Mouse (Mus musculus) midbrain, embryonic 11.5 days (tissue): ENCODE results near the gene Sema6d. TPM values are rescaled to one million over a fixed set of nuclear protein-coding genes. Genes with fewer than 3 reads are reported as not detected.

Source experiments
- ATAC-seq: fragments of 200-750 bp; cut with Nextera tagmentation; 2 replicates; pipeline ENCODE4 v1.8.0; 2017; ENCODE audit warnings: moderate TSS enrichment, moderate library complexity; ENCODE audit not compliant: low FRiP score
- DNase-seq: peaks from one replicate; pipeline ENCODE4 v3.0.0; 2015; ENCODE audit warnings: low spot score; ENCODE audit errors: missing footprints
- H3K27ac ChIP-seq: fragments of 300-500 bp; sonication (generic); 2 replicates; pipeline ENCODE4 v1.5.1; 2014; ENCODE audit warnings: low read depth, low read length
- H3K27me3 ChIP-seq: fragments of 300-500 bp; sonication (generic); 2 replicates; pipeline ENCODE4 v1.6.1; 2014; ENCODE audit warnings: mild to moderate bottlenecking, low read length, moderate library complexity, mixed read lengths; ENCODE audit not compliant: control insufficient read depth, insufficient read depth
- H3K36me3 ChIP-seq: fragments of 300-500 bp; sonication (generic); 2 replicates; pipeline ENCODE4 v1.6.1; 2014; ENCODE audit warnings: mild to moderate bottlenecking, low read length, moderate library complexity, mixed read lengths; ENCODE audit not compliant: control insufficient read depth, insufficient read depth
- H3K4me1 ChIP-seq: fragments of 300-500 bp; sonication (generic); 2 replicates; pipeline ENCODE4 v1.6.1; 2014; ENCODE audit warnings: low read length; ENCODE audit not compliant: control insufficient read depth, insufficient read depth
- H3K4me2 ChIP-seq: fragments of 300-500 bp; sonication (generic); 2 replicates; pipeline ENCODE4 v1.6.1; 2014; ENCODE audit warnings: mild to moderate bottlenecking, moderate library complexity
- H3K4me3 ChIP-seq: fragments of 300-500 bp; sonication (generic); 2 replicates; pipeline ENCODE4 v1.5.1; 2014; ENCODE audit warnings: low read depth, low read length
- H3K9ac ChIP-seq: fragments of 300-500 bp; sonication (generic); 2 replicates; pipeline ENCODE4 v1.6.1; 2014; ENCODE audit warnings: low read length
- H3K9me3 ChIP-seq: fragments of 300-500 bp; sonication (generic); 2 replicates; pipeline ENCODE4 v1.6.1; 2016; ENCODE audit warnings: low read length; ENCODE audit not compliant: control insufficient read depth
- WGBS: fragments of 180-500 bp; shearing (Covaris S2); extraction: QIAGEN DNeasy Blood & Tissue Kit; methylation state at CpG from one replicate; pipeline ENCODE4 v1.1.7; 2014; 5-methylcytosine and 5-hydroxymethylcytosine counted together
- polyA plus RNA-seq: library from polyadenylated mRNA; unstranded; fragments of >200 nt; fragmentation: Nextera tagmentation; extraction: Ambion mirVana; gene quantifications from 2 replicates; pipeline ENCODE4 v1.2.1, GENCODE M21; 2014

Sema6d gene
- polyA plus RNA-seq, 1 experiment from 2014 or later: 11.1 TPM

DNA sequence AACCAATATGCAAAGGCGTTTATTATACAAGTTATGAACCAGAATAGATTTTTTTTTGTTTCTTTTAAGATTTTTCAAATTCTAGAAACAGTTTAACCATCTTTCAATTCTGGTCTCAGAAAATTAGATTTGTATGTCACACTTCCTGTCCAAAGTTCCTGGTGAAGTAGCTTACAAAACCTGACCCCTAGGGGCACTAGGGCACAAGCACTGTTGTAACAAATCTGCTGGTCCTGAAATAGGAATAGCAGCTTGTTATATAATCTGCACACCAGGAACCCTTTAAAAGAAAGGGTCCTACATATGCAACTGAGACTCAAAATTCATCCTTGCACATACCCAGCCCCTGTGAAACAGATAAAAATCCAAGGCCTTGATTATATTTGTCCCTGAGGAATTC is 298.5 kb downstream of the Sema6d start:
- WGBS: 83% methylated on average over 1 of the region's 1 CpGs
- Histone ChIP-seq H3K4me1 (no peaks in the 10 kb centered on the region), H3K27ac (no peak overlapping the region), H3K9me3 (no peaks in the 10 kb centered on the region), H3K36me3 (no peaks in the 10 kb centered on the region), H3K4me3 (no peak overlapping the region), H3K9ac (no peak overlapping the region), H3K27me3 (no peaks in the 10 kb centered on the region), H3K4me2 (no peak overlapping the region)
- no peak for ATAC-seq
- no peak for DNase-seq

DNA sequence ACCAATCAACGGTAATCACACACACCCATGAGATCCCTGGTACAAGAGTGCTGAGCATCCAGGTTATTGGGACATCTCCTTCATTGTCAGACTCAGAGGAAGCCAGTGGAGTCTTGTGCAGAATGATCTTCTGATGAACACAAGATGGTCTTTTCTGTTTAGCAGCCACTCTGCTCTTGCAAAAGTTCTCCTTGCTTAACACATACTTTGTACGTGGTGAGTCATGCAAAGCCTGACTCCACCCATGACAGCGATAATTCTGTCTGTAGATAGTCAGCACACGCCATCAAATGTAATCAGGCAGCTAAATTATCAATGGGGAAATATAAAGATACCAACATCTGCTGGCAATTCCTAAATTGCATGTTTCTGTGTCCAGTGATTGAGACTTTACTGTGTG is 307.0 kb downstream of the Sema6d start:
- H3K9me3 ChIP-seq: no peaks in the 10 kb centered on the region
- 90% methylated on average over 4 of the region's 4 CpGs for WGBS

DNA sequence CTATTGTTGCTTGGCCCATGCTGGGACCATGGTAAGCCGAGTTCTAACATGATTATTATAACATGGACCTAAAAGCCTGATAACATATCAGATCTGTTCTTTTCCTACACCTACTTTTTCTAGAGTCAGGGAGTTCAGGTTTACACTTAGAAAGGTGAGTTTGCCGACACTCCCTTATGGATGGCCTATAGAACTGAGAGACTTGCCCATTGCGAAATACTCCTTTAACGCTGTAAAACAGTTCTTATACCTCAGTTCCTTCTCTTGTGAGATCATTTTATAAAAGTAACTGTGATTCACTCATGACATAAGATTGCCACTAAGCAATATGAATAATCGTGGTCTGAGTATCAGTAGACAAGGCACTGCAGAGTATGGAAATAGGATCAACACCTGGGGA is 307.5 kb downstream of the Sema6d start:
- Histone ChIP-seq H3K27me3 (no peaks in the 10 kb centered on the region), H3K4me2 (no peak overlapping the region), H3K4me1 (no peaks in the 10 kb centered on the region), H3K9me3 (no peaks in the 10 kb centered on the region), H3K4me3 (no peak overlapping the region), H3K36me3 (no peaks in the 10 kb centered on the region), H3K9ac (no peak overlapping the region), H3K27ac (no peak overlapping the region)
- WGBS: 93% methylated on average over 5 of the region's 5 CpGs
- ATAC-seq (no peak), DNase-seq (no peak)

More for the DNA sequence above, 307.0 kb downstream of the Sema6d start:
- no peaks in the 10 kb centered on the region for H3K4me1 ChIP-seq
- H3K9ac ChIP-seq: no peak overlapping the region
- H3K27ac ChIP-seq: no peak overlapping the region
- H3K36me3 ChIP-seq: no peaks in the 10 kb centered on the region
- no peaks in the 10 kb centered on the region for H3K27me3 ChIP-seq
- no peak overlapping the region for H3K4me3 ChIP-seq
- DNase-seq: no peak
- H3K4me2 ChIP-seq: no peak overlapping the region
- no peak for ATAC-seq

DNA sequence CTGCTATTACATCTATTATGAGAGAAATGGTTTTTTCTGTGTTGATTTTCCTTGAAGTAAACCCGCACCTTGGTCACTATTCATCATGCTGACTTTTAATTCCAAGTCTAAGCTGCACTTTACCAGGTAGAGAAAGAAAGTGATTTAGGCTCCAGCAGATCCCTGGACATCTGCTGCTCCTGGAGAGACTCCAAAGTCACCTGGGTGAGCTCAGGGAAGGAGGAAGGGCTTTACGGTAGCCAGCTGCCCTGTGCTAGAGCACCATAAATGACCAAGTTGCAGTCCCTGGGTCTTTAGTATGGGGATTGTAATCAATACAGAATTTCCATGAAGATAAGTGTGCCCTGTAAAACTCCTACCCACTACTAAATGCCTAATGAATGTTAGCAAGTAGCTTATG is 309.8 kb downstream of the Sema6d start:
- no peak overlapping the region for H3K4me3 ChIP-seq
- ATAC-seq (no peak), DNase-seq (no peak)
- H3K4me1 ChIP-seq: no peaks in the 10 kb centered on the region
- H3K9ac ChIP-seq: no peak overlapping the region
- 96% methylated on average over 2 of the region's 2 CpGs for WGBS
- H3K36me3 ChIP-seq: no peaks in the 10 kb centered on the region
- H3K27ac ChIP-seq: no peak overlapping the region
- no peaks in the 10 kb centered on the region for H3K27me3 ChIP-seq
- H3K4me2 ChIP-seq: no peak overlapping the region
- H3K9me3 ChIP-seq: no peaks in the 10 kb centered on the region

DNA sequence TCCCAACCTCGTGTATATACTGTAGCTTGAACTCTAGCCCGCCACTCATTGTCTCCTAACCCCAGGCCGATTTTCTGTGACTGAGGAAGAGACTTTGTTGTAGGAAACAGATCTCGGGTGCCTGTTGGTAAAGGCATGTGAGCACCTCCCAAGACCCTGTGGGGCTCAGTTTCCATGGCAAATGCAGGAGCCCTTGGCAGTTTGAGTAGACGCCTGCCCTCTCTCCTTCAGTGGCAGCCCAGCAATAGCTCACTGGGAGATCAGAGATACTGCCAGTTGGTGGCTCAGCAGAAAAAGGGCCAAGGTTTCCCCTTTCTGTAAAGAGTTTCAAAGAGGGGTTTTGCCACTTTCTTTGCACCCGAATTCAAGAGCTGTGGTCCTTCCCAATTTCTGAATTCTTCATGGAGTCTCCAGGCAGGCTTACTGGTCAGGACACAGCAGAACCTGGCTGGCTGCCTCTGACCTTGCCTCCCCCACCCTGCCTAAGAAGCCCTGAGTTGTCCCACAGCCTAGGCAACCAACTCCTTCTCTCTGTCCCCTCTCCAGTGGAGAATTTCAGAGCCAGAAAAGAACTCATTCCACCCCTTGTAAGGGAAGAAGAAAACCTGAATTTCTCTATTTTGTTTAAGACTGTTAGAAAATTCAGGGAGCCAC is 312.1 kb downstream of the Sema6d start:
- H3K27ac ChIP-seq: no peak overlapping the region
- H3K9me3 ChIP-seq: no peaks in the 10 kb centered on the region
- 68% methylated on average over 6 of the region's 6 CpGs for WGBS
- no peaks in the 10 kb centered on the region for H3K36me3 ChIP-seq
- H3K27me3 ChIP-seq: no peaks in the 10 kb centered on the region
- no peak for DNase-seq
- no peak overlapping the region for H3K9ac ChIP-seq
- H3K4me3 ChIP-seq: no peak overlapping the region
- no peak overlapping the region for H3K4me2 ChIP-seq
- ATAC-seq: no peak
- no peaks in the 10 kb centered on the region for H3K4me1 ChIP-seq

DNA sequence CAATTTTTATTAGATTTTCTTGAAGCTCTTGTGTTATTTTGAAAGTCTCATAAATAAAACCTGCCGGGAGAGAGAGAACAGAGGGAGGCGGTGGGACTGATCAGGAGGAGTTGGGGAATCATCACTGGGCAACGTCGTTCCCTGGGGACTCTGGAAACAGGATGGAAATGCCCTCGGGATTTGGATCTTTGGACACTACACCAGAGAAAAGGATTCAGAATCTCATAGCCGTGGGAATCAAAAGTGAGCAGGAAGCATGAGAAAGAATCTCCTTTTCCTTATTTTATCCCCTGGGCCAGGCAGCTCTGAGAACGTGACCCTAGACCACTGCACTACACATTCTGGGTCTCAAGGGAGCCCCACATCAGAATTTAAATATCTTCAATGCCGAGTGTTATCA is 313.8 kb downstream of the Sema6d start:
- DNase-seq (no peak), ATAC-seq (no peak)
- no peak overlapping the region for H3K4me2 ChIP-seq
- H3K9ac ChIP-seq: no peak overlapping the region
- no peaks in the 10 kb centered on the region for H3K9me3 ChIP-seq
- 77% methylated on average over 8 of the region's 8 CpGs for WGBS
- no peaks in the 10 kb centered on the region for H3K4me1 ChIP-seq
- no peaks in the 10 kb centered on the region for H3K36me3 ChIP-seq
- H3K27me3 ChIP-seq: no peaks in the 10 kb centered on the region
- no peak overlapping the region for H3K27ac ChIP-seq
- no peak overlapping the region for H3K4me3 ChIP-seq

DNA sequence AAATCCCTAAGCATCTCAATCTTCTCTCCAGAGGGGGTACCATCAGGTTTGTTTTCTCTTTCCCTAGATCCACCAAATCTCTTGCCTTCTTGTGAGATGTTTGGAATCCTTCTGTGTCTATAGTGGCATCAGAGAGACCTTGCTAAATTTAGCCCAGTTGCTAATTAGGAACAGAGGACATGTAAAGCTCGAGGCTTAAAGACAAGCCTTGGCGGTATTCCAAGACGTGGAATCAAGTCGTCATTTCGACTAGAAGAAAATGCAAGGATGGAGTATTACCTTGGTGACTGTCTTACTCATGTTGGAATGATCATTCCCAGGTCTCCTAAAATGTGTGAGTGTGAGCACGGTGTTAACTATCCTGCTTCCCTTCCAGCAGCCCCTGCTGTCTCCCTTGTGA is 314.2 kb downstream of the Sema6d start:
- Histone ChIP-seq H3K9me3 (no peaks in the 10 kb centered on the region), H3K4me2 (no peak overlapping the region), H3K9ac (no peak overlapping the region), H3K27me3 (no peaks in the 10 kb centered on the region), H3K4me3 (no peak overlapping the region), H3K27ac (no peak overlapping the region), H3K4me1 (no peaks in the 10 kb centered on the region), H3K36me3 (no peaks in the 10 kb centered on the region)
- ATAC-seq (no peak), DNase-seq (no peak)
- WGBS: 73% methylated on average over 6 of the region's 6 CpGs

DNA sequence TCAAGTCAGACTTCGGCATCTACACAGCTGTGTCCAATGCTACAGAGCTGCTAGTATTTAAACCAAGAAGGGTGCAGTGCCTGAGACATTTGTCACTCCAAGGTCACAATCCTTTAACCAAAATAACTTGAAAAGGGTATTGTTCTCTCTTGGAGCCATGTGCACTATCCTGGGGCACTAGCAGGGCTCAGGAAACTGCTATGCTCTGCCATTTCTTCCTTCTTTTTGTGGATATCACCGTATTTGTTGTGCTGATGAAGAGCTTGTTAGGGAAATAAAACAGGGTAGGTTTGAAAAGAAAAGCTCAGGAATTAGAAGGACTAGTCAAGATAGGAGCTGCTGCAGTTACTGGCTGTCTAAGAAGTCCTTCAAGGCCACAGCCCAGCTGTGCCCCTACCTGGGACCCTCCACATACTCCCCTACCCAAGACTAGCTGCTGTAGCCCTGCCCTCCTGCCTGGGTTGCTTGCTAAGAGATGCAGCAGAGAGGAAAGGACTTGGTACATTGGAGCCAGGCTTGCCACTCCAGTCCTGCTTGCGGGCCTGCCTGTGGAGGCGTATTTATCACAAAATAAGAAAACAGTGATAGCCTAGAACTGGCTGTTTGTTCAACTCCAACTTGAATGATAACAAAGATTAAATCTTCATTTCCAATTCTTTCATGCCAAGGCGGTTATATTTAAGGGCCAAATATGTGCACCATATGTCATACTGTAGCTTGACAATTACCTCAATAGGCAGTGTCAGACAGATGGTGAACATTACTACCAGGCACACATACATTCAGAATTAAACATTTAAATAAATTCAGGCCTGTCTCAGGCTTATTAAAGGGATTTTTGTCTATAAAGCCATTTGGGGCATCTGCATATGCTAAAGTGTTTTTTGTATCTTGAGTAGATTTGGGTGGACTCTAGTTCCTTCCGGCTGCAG is 315.1 kb downstream of the Sema6d start:
- no peak for ATAC-seq
- WGBS: 87% methylated on average over 6 of the region's 6 CpGs

DNA sequence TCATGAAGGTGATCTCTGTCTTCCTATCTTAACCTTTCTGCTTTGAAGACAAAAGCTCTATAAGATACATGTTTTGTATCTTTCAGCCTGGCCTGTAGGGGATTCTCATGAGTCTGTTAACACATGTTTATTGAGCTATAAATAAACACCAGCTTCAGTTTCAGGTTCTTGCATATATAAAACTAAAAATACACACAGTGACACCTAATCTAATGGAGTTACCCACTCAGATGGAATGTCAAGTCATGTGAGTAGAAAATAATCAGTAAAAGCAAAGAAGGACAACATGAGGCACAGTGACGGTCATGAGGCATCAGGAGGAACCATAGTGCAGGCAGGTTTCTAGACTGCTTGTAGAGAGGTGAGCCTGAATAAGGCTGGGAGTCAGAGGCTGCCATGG is 319.2 kb downstream of the Sema6d start:
- Histone ChIP-seq H3K9me3 (no peaks in the 10 kb centered on the region), H3K4me3 (no peak overlapping the region), H3K36me3 (no peaks in the 10 kb centered on the region), H3K27ac (no peak overlapping the region), H3K27me3 (no peaks in the 10 kb centered on the region), H3K9ac (no peak overlapping the region), H3K4me1 (no peaks in the 10 kb centered on the region), H3K4me2 (no peak overlapping the region)
- WGBS: 92% methylated on average over 1 of the region's 1 CpGs
- no peak for DNase-seq
- ATAC-seq: no peak

More for the DNA sequence above, 315.1 kb downstream of the Sema6d start:
- Histone ChIP-seq H3K36me3 (no peaks in the 10 kb centered on the region), H3K4me2 (no peak overlapping the region), H3K9ac (no peak overlapping the region), H3K4me1 (no peaks in the 10 kb centered on the region), H3K27me3 (no peaks in the 10 kb centered on the region), H3K27ac (no peak overlapping the region), H3K4me3 (no peak overlapping the region), H3K9me3 (no peaks in the 10 kb centered on the region)
- DNase-seq: no peak
